ENCODE assay signal across 24 mouse cellular contexts in genomic region chr13:52526249-52527035, GRCm38 (mm10). TPM values are rescaled to one million over a fixed set of nuclear protein-coding genes. Genes with fewer than 3 reads are reported as not detected.
DNase-seq lines count a peak whose midpoint lies in the region; TF ChIP-seq lines count a peak whose summit lies in the region.
"Had no signal": no experiment of that assay in that cellular context is flagged by ENCODE, and none has a peak within 500 bp of the region (broad histone marks: within the 10 kb centered on the region; RNA-seq: fewer than 3 reads in every experiment).

No protein-coding gene starts in this region.

- no peak for TF ChIP-seq CTCF in layer of hippocampus, adult 2 months (conservative IDR thresholded peaks at IDR 0.05)

- DNase-seq in cerebellum, postnatal 25 days: peak; percentile 31 to 42
- DNase-seq in cerebellum, adult 11-12 months: no peak
- DNase-seq in layer of hippocampus, adult 2 months (ENCODE audit: low spot score in 2 of 2): no peak
- DNase-seq in layer of hippocampus, adult 9-10 months (ENCODE audit: low spot score): no peak
- DNase-seq in urinary bladder, postnatal 25 days (ENCODE audit: low spot score): peak; percentile 17
- no peak for DNase-seq in urinary bladder, adult 2 months (ENCODE audit: low spot score)
- no peak for DNase-seq in thymus, postnatal 36 days
- DNase-seq: adrenal gland, adult 8-10 months; B cell, adult 2 months; gastrocnemius, postnatal 25 days; heart, adult 2 months; kidney, postnatal 36 days; layer of hippocampus, adult 9-11 months; left cerebral cortex, postnatal 4 days; lung, postnatal 4 days; thymus, postnatal 25 days had no signal

- peak overlapping the region; percentile 32; the same call in 1 of the 2 replicates for H3K27ac ChIP-seq in layer of hippocampus, adult 2 months
- H3K27ac ChIP-seq: embryonic facial prominence, embryonic 12.5 days; forebrain, embryonic 12.5 days; heart, adult 2 months; kidney, embryonic 15.5 days; neural tube, embryonic 15.5 days; stomach, embryonic 15.5 days had no signal

- H3K4me3 ChIP-seq in layer of hippocampus, adult 2 months: peak overlapping the region; percentile 63
- H3K4me3 ChIP-seq: embryonic facial prominence, embryonic 12.5 days; erythroblast, embryonic 14.5 days; forebrain, embryonic 12.5 days; heart, adult 2 months; kidney, embryonic 15.5 days; neural tube, embryonic 15.5 days; stomach, embryonic 15.5 days had no signal

RNA-seq across cellular contexts. Expression of gene Diras2, which starts 4.6 kb away (rescaled TPM):
- total RNA-seq in layer of hippocampus, adult 2 months (2021): 100 to 1,000 TPM; 150 to 155 TPM
- 6.0 and 9.8 TPM in 2 replicates for polyA plus RNA-seq in urinary bladder, adult 2 months (2012; rRNA removed)
- total RNA-seq: liver, adult 2 months; MEL had no signal
- polyA plus RNA-seq: erythroblast, embryonic 14.5 days had no signal

RNA-seq across cellular contexts. Expression of gene Syk, which starts 56.5 kb away (rescaled TPM):
- total RNA-seq in layer of hippocampus, adult 2 months (2021): 1 to 10 TPM; 3.1 TPM
- 4.1 and 5.0 TPM in 2 replicates for polyA plus RNA-seq in urinary bladder, adult 2 months (2012; rRNA removed)

Comparison
In these comparisons a context has a peak if more than half of its experiments do, and no peak if none do; other contexts are left out.
1. DNase-seq: peak in cerebellum, postnatal 25 days (2 of 2) and urinary bladder, postnatal 25 days (single experiment); none in cerebellum, adult 11-12 months (single experiment), layer of hippocampus, adult 2 months (0 of 2), layer of hippocampus, adult 9-10 months (single experiment), urinary bladder, adult 2 months (single experiment) and thymus, postnatal 36 days (0 of 2).